Mouse (Mus musculus): ENCODE data around the gene Srxn1. TPM values are rescaled to one million over a fixed set of nuclear protein-coding genes. Genes with fewer than 3 reads are reported as not detected.

Gene Srxn1
- polyA plus RNA-seq, 1 experiment from 2014 or later, result 18.7 TPM

DNA sequence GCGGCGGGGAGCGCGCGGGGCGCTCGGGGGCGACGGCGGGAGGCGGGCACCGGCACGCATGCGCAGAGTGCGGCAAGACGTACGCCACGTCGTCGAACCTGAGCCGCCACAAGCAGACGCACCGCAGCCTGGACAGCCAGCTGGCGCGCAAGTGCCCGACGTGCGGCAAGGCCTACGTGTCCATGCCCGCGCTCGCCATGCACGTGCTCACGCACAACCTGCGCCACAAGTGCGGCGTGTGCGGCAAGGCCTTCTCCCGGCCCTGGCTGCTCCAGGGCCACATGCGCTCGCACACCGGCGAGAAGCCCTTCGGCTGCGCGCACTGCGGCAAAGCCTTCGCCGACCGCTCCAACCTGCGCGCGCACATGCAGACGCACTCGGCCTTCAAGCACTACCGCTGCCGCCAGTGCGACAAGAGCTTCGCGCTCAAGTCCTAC is 11.9 kb upstream of the Srxn1 start:
- Histone ChIP-seq H3K4me1 (replicated peaks) (peaks cover 61% of the 10 kb centered on the region), H3K27ac (peak overlapping the region; percentile 68), H3K4me3 (peak overlapping the region; percentile 45), H3K9me3 (no peaks in the 10 kb centered on the region), H3K36me3 (peaks cover 15% of the 10 kb centered on the region; the same call in 1 of the 2 replicates), H3K27me3 (ENCODE audit: insufficient read depth, poor library complexity, severe bottlenecking) (peaks cover 95% of the 10 kb centered on the region)
- WGBS, result 3% methylated on average over 53 of the region's 60 CpGs
- DNase-seq (ENCODE audit: low spot score), result peak; percentile 60

DNA sequence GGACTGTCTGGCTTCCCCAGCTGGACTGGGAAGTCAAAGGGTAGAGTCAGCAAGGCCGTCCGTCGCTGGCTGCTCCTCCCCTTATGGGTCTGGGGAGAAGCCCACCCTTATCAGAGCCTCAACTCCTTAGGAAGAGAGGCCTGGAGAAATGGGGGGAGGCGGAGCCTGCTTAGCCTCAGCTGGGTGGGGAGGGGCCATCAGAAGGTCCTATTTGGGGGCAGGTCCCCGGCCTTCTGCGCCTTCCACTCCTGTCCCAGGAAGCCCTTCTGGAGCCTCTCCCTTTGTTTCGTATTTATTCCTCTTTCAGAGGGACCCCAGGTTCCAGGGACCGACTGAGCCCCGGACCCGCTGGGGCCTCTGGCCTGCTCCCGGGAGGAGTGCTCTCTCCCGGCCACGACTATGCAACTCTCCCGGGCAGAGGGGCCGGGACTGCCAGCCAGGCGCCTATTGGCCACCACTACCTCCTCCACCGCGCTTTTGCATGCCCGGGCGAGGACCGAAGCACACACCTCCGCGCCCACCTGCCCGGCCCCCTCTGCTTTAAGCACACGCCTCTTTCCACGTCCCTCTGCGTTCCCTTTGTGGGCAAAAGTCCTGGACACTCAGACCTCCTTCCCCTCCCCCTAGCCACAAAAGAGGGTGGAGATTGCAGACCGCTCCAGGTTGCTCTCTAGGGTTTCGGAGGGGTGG is 10.3 kb upstream of the Srxn1 start:
- H3K9me3 ChIP-seq, result no peaks in the 10 kb centered on the region
- peaks cover 57% of the 10 kb centered on the region for H3K4me1 ChIP-seq (replicated peaks)
- H3K27ac ChIP-seq, result peak overlapping the region; percentile 73
- peak; percentile 42 for DNase-seq (ENCODE audit: low spot score)
- peak overlapping the region; percentile 33 for H3K4me3 ChIP-seq
- 4% methylated on average over 29 of the region's 29 CpGs for WGBS
- H3K36me3 ChIP-seq, result 0 out of 2 replicates have a peak, but pooled peaks cover 1% of the 10 kb centered on the region
- peaks cover 98% of the 10 kb centered on the region for H3K27me3 ChIP-seq (ENCODE audit: insufficient read depth, poor library complexity, severe bottlenecking)

DNA sequence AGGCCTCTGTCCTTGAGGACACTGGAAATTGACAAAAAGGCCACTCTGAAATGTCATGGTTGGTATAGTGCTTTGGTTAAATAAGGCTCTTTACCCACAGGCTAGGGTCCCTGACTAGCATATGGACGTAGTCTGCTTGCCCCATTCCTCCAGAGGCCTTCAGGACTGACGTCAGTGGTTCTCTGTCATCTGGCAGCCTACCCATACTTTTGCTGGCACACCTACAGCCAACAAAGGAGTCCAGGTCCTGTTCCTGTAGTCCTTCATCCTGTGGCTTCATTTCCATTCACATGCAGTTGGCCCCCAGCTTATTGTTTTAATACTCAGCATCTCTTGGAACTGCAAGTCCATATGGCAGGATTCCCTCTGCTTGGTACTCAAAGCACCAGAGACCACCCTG is 8.4 kb upstream of the Srxn1 start:
- Histone ChIP-seq H3K4me3 (no peak overlapping the region), H3K27me3 (ENCODE audit: insufficient read depth, poor library complexity, severe bottlenecking) (peaks cover 96% of the 10 kb centered on the region), H3K4me1 (replicated peaks) (peaks cover 45% of the 10 kb centered on the region), H3K36me3 (no peaks in the 10 kb centered on the region), H3K27ac (peak overlapping the region; percentile 50), H3K9me3 (no peaks in the 10 kb centered on the region)
- 78% methylated on average over 2 of the region's 2 CpGs for WGBS
- DNase-seq (ENCODE audit: low spot score), result no peak

DNA sequence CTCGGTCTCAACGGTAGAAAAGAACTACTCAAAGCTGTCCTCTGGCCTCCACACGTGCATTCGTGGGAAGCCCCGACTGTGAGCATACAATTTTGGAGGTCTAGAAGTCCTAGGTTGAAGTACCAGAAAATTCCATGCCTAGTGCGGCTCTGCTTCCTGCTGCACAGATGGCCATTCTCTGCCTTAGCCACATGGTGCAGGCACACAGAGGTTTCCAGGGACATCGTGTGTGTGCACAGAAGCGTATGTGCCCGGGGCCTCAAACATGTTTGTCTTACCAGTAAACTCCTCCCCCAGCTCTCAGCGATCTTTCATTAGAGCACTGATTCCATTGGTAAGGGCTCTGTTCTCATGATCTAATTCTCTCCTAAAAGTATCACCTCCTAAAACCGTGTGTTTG is 7.4 kb upstream of the Srxn1 start:
- no peaks in the 10 kb centered on the region for H3K9me3 ChIP-seq
- no peak overlapping the region for H3K4me3 ChIP-seq
- no peak for DNase-seq (ENCODE audit: low spot score)
- peaks cover 44% of the 10 kb centered on the region for H3K4me1 ChIP-seq (replicated peaks)
- no peaks in the 10 kb centered on the region for H3K36me3 ChIP-seq
- 81% methylated on average over 11 of the region's 11 CpGs for WGBS
- H3K27ac ChIP-seq, result no peak overlapping the region
- peaks cover 93% of the 10 kb centered on the region for H3K27me3 ChIP-seq (ENCODE audit: insufficient read depth, poor library complexity, severe bottlenecking)

DNA sequence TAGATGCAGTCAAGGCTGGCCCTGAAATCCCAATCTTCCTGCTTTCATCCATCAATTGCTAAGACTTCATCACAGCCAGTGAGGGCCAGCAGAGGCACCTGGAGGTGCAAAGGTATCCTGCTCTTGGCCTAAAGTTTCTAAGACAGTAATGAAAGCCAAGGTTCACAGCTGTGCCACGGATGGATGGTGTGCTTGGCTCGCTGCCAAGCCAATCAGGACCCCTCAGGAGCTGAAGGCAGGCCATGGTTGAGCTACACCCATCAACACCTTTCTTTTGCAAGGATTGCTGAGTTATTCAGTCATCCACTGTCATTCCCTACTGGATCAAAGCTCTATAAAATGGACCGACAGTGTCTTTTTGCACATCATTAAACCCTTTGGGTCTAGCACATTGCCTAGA is 5.8 kb upstream of the Srxn1 start:
- H3K27ac ChIP-seq, result no peak overlapping the region
- no peak overlapping the region for H3K4me3 ChIP-seq
- H3K4me1 ChIP-seq (replicated peaks), result peaks cover 30% of the 10 kb centered on the region
- no peaks in the 10 kb centered on the region for H3K9me3 ChIP-seq
- H3K36me3 ChIP-seq, result no peaks in the 10 kb centered on the region
- DNase-seq (ENCODE audit: low spot score), result no peak
- peaks cover 86% of the 10 kb centered on the region for H3K27me3 ChIP-seq (ENCODE audit: insufficient read depth, poor library complexity, severe bottlenecking)
- 80% methylated on average over 3 of the region's 3 CpGs for WGBS

DNA sequence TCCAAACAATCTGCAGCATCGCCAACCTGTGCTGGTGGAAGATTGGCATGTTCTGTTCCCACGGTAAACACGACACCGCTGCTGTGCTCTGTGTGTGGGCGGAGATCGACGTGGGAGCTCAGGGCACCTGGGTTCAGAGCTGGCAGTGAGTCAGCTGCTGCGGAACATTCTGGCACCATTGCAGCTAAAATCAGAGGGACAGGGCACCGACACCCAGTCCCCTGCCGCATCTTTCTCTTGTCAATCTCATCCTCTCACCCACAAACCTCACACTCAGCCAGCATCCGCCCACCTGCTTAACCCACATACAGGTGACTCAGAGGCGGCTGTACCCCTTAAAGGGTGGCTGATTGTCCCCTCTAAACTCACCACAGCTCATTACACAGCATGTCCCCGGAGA is 3.6 kb upstream of the Srxn1 start:
- H3K27me3 ChIP-seq (ENCODE audit: insufficient read depth, poor library complexity, severe bottlenecking), result peaks cover 73% of the 10 kb centered on the region
- WGBS, result 81% methylated on average over 13 of the region's 13 CpGs
- no peak for DNase-seq (ENCODE audit: low spot score)
- no peak overlapping the region for H3K4me3 ChIP-seq
- H3K27ac ChIP-seq, result no peak overlapping the region; the same call in 1 of the 2 replicates
- H3K9me3 ChIP-seq, result no peaks in the 10 kb centered on the region
- H3K4me1 ChIP-seq (replicated peaks), result peaks cover 39% of the 10 kb centered on the region
- no peaks in the 10 kb centered on the region for H3K36me3 ChIP-seq

DNA sequence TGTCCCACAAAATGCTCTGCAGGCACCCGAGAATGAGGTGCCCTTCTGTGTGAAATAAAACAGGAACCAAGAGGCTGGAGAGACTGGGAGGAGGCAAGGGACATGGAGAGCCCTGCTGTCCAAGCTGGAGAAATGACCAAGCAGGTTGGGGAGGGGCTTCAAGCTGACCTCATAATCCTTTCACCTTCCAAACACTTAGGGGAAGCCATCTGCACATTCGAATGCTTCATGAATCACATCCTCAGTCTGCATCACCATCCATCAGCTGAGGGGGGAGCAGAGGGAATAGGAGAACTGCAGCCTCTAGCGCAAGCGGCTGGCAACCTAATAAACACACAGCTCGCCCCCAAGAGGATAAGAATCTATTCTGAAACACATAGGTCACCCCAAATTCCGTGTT is 2.9 kb upstream of the Srxn1 start:
- Histone ChIP-seq H3K4me1 (replicated peaks) (peaks cover 40% of the 10 kb centered on the region), H3K4me3 (no peak overlapping the region), H3K36me3 (peaks cover under 1% of the 10 kb centered on the region; the same call in 1 of the 2 replicates), H3K27ac (no peak overlapping the region; the same call in 1 of the 2 replicates), H3K27me3 (ENCODE audit: insufficient read depth, poor library complexity, severe bottlenecking) (peaks cover 68% of the 10 kb centered on the region), H3K9me3 (no peaks in the 10 kb centered on the region)
- DNase-seq (ENCODE audit: low spot score), result no peak
- 72% methylated on average over 6 of the region's 6 CpGs for WGBS

DNA sequence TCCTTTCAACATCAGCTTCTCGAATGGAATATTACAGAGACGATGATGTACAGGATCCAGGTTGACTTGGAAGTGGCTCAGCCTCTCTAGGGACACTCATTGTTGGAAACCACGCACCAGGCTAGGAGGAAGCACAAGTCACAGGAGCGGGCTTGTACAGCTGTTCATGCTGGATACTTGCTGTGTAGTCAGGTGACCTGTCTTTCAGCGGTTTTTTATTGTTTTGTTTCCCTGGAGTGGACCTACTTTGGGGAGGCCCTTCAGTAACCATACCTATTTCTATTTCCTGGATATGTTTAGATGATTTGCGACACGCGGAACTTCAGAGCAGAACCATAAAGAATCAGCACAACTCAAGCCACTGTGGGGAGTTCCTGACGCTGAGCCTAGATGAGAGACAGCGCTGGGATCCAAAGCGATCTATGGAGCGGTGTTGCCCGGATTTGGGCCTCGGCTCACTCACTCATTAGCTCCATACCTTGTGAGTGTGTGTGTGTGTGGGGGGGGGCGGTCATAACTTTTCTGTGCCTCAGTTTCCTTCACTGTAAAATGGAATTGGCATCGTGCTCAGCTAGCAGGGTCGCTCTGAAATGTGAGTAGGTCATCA is 502 bp upstream of the Srxn1 start:
- H3K27ac ChIP-seq, result peak overlapping the region; percentile 96
- peaks cover 45% of the 10 kb centered on the region for H3K27me3 ChIP-seq (ENCODE audit: insufficient read depth, poor library complexity, severe bottlenecking)
- peaks cover 36% of the 10 kb centered on the region for H3K4me1 ChIP-seq (replicated peaks)
- 20% methylated on average over 17 of the region's 17 CpGs for WGBS
- H3K9me3 ChIP-seq, result 0 out of 2 replicates have a peak, but pooled peaks cover 3% of the 10 kb centered on the region
- peak overlapping the region; percentile 75 for H3K4me3 ChIP-seq
- H3K36me3 ChIP-seq, result peaks cover 18% of the 10 kb centered on the region
- no peak for DNase-seq (ENCODE audit: low spot score)

DNA sequence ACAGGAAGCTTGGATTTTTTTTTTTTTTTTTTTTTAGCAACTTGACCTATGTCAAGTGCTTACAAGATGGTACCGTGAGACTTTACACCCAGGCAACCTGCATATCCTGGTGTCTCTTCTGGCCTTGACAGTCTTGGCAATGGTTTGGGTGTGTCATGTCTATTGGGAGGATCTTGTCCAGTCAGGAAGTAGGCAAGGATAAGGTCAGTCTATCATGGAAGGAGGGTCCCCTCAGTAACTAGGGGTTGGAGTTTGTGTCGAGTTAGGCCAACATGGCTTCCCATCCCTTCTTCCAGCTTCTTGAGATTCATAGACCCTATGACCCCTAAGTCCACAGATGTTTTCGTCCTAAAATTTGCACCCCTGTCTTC is 894 bp downstream of the Srxn1 start:
- peaks cover 38% of the 10 kb centered on the region for H3K27me3 ChIP-seq (ENCODE audit: insufficient read depth, poor library complexity, severe bottlenecking)
- peaks cover 20% of the 10 kb centered on the region for H3K36me3 ChIP-seq
- DNase-seq (ENCODE audit: low spot score), result no peak
- 86% methylated on average over 3 of the region's 3 CpGs for WGBS
- H3K27ac ChIP-seq, result no peak overlapping the region; the same call in 1 of the 2 replicates
- 0 out of 2 replicates have a peak, but pooled peaks cover 3% of the 10 kb centered on the region for H3K9me3 ChIP-seq
- peaks cover 36% of the 10 kb centered on the region for H3K4me1 ChIP-seq (replicated peaks)
- peak overlapping the region; percentile 75 for H3K4me3 ChIP-seq

DNA sequence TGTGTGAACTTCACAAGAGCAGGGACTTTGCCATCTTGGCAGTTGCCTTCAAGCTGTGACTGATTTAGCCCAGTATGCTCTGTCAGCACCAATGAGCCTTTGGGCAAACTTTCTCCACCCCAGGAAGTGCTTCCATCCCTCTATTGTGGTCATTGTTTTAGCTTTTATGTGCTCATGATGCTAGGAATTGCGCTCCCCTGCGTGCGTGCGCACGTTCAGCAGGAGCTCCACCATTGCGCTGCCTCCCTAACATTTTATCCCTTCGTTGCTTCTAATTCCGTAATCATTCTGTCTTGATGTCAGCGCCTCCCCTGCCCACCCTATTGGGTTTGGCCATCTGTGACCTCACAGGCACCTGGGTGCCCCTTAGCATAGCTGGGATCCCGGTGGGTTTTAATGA is 1.3 kb downstream of the Srxn1 start:
- peak overlapping the region; percentile 75; the same call in 1 of the 2 replicates for H3K4me3 ChIP-seq
- peaks cover 39% of the 10 kb centered on the region for H3K27me3 ChIP-seq (ENCODE audit: insufficient read depth, poor library complexity, severe bottlenecking)
- H3K27ac ChIP-seq, result no peak overlapping the region
- peaks cover 36% of the 10 kb centered on the region for H3K4me1 ChIP-seq (replicated peaks)
- H3K9me3 ChIP-seq, result 0 out of 2 replicates have a peak, but pooled peaks cover 3% of the 10 kb centered on the region
- H3K36me3 ChIP-seq, result peaks cover 20% of the 10 kb centered on the region
- DNase-seq (ENCODE audit: low spot score), result no peak
- WGBS, result 94% methylated on average over 10 of the region's 10 CpGs

DNA sequence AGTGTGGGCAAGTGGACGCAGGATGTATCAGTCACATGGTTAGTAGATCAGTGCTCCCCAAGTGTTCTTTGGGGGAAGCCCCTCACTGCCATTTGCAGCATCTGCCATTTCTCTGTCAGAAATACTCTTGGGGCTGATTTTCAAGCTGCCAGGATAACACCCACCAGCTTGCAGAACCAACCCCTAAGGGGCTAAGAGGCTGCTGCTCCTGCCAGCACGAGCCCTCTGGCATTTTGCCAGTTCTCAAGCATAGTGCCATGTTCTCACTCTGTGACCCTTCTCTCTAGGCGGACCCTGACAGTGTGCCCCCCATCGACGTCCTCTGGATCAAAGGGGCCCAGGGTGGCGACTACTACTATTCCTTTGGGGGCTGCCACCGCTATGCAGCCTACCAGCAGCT is 3.4 kb downstream of the Srxn1 start:
- Histone ChIP-seq H3K4me3 (no peak overlapping the region), H3K27me3 (ENCODE audit: insufficient read depth, poor library complexity, severe bottlenecking) (peaks cover 37% of the 10 kb centered on the region), H3K36me3 (peaks cover 20% of the 10 kb centered on the region), H3K27ac (no peak overlapping the region), H3K9me3 (0 out of 2 replicates have a peak, but pooled peaks cover 3% of the 10 kb centered on the region), H3K4me1 (replicated peaks) (peaks cover 43% of the 10 kb centered on the region)
- WGBS, result 82% methylated on average over 7 of the region's 7 CpGs
- DNase-seq (ENCODE audit: low spot score), result no peak

DNA sequence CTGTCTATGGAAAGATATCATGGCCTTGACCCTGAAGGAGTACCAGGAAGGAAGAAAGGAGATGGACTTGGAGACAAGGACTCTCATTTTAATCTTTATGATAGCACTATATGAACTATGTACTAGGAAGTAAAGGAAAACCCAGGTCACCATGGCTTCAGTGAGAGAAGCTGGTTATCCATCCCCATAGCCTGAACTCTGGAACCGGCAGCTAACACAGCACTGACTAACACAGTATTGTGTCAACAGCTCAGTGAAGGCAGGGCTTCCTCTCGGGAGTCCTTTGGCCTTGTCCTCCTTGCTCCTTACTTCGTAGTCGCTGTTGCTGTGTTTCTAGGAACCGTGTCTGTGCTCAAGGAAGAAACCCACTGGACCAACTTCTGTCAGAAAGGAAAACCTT is 4.1 kb downstream of the Srxn1 start:
- no peak overlapping the region for H3K4me3 ChIP-seq
- WGBS, result 89% methylated on average over 5 of the region's 5 CpGs
- H3K27ac ChIP-seq, result no peak overlapping the region
- no peak for DNase-seq (ENCODE audit: low spot score)
- peaks cover 20% of the 10 kb centered on the region for H3K36me3 ChIP-seq
- H3K27me3 ChIP-seq (ENCODE audit: insufficient read depth, poor library complexity, severe bottlenecking), result peaks cover 36% of the 10 kb centered on the region
- H3K9me3 ChIP-seq, result 0 out of 2 replicates have a peak, but pooled peaks cover 3% of the 10 kb centered on the region
- peaks cover 49% of the 10 kb centered on the region for H3K4me1 ChIP-seq (replicated peaks)

DNA sequence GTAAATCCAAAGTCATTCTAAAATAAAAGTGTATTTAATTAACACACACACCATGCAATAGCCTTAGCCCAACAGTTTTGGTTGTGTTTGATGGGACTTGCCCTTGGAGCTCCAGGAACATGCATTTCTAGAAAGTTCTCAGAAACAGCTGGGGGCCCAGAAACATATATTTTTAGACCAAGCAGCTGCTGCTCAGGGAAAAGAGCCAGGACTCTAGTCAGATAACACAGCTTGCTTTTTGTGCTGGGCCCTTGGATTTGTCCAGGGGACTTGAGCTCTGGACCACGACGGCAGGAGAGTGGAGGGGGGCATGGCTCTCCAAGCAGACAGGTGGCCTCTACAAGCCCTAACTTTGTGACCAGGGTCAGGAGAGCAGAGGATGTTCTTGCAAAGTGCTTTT is 6.0 kb downstream of the Srxn1 start:
- Histone ChIP-seq H3K9me3 (0 out of 2 replicates have a peak, but pooled peaks cover 3% of the 10 kb centered on the region), H3K4me3 (no peak overlapping the region), H3K27ac (no peak overlapping the region), H3K27me3 (ENCODE audit: insufficient read depth, poor library complexity, severe bottlenecking) (peaks cover 44% of the 10 kb centered on the region), H3K4me1 (replicated peaks) (peaks cover 49% of the 10 kb centered on the region), H3K36me3 (peaks cover 20% of the 10 kb centered on the region)
- WGBS, result 63% methylated on average over 2 of the region's 2 CpGs
- no peak for DNase-seq (ENCODE audit: low spot score)
